Mouse (Mus musculus) heart, embryonic 10.5 days (tissue): ENCODE results near the gene Mx1. TPM values are rescaled to one million over a fixed set of nuclear protein-coding genes. Genes with fewer than 3 reads are reported as not detected.

Source experiments
- DNase-seq: peaks from one replicate; pipeline ENCODE4 v3.0.0-alpha.2; 2017; ENCODE audit warnings: low spot score
- H3K27ac ChIP-seq: fragments of 300-500 bp; sonication (generic); 2 replicates; pipeline ENCODE4 v1.5.1; 2016; ENCODE audit warnings: mild to moderate bottlenecking
- H3K27me3 ChIP-seq: fragments of 300-500 bp; sonication (generic); 2 replicates; pipeline ENCODE4 v1.6.1; 2016; ENCODE audit warnings: mild to moderate bottlenecking; ENCODE audit not compliant: poor library complexity, insufficient read depth, severe bottlenecking
- H3K36me3 ChIP-seq: fragments of 300-500 bp; sonication (generic); 2 replicates; pipeline ENCODE4 v1.6.1; 2016; ENCODE audit warnings: mild to moderate bottlenecking, moderate library complexity
- H3K4me1 ChIP-seq: fragments of 300-500 bp; sonication (generic); 2 replicates; pipeline ENCODE4 v1.6.1; 2016; ENCODE audit warnings: mild to moderate bottlenecking
- H3K4me3 ChIP-seq: fragments of 300-500 bp; sonication (generic); 2 replicates; pipeline ENCODE4 v1.5.1; 2016; ENCODE audit warnings: mild to moderate bottlenecking, moderate library complexity
- H3K9me3 ChIP-seq: fragments of 300-500 bp; sonication (generic); 2 replicates; pipeline ENCODE4 v1.6.1; 2016; ENCODE audit warnings: mild to moderate bottlenecking, moderate library complexity
- WGBS: fragments of 180-500 bp; shearing (Covaris S2); methylation state at CpG from one replicate; pipeline ENCODE4 v1.1.7; 2016; 5-methylcytosine and 5-hydroxymethylcytosine counted together
- polyA plus RNA-seq: library from polyadenylated mRNA; unstranded; fragments of >200 nt; fragmentation: Nextera tagmentation; extraction: Ambion mirVana; gene quantifications from 2 replicates; pipeline ENCODE4 v1.2.1, GENCODE M21; 2016

Gene Mx1
- polyA plus RNA-seq, 1 experiment from 2014 or later, result not detected

DNA sequence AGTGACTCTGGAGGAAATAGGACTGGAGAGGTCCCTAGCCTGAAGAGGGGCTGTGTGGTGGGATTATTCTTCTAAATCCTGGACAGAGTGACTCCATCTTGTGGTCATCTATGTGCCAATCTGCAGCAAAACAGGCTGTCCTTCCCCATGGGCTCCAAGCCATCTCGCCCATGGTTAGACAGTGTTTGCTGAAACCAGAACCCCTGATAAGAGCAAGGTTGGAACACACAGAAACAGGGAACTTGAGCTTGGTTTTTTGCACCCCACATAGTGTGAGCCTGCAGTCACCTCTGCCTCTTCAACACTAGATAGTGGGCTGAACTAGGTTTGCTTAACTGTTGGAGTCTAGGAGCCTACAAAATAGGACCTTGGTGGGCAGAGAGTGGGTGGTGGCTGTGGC, 13.8 kb upstream of the Mx1 start:
- H3K4me3 ChIP-seq, result no peak overlapping the region
- 76% methylated on average over 1 of the region's 1 CpGs for WGBS
- no peaks in the 10 kb centered on the region for H3K4me1 ChIP-seq
- H3K36me3 ChIP-seq, result no peaks in the 10 kb centered on the region
- no peak overlapping the region for H3K27ac ChIP-seq
- H3K9me3 ChIP-seq, result no peaks in the 10 kb centered on the region
- 0 out of 2 replicates have a peak, but pooled peaks cover 4% of the 10 kb centered on the region for H3K27me3 ChIP-seq
- DNase-seq, result no peak

DNA sequence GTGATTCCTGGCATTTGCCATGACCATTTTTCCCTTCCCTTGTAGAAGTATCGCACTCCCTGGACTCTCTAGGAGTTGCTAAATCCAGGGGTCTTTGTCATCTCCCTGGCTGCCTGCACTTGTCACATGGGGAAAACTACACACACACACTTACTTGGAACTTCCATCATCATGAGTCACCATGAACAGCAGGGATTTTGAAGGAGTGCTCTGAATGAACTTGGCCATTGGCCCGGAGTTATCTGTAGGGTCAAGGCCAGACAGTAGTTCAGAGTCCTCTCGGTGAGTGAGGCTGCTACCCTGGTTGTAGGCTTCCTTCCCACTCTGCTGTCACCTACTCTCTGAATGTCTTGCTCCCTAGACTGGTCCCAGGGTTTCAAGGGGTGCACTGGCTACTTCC, 12.9 kb upstream of the Mx1 start:
- Histone ChIP-seq H3K4me3 (no peak overlapping the region), H3K9me3 (no peaks in the 10 kb centered on the region), H3K4me1 (no peaks in the 10 kb centered on the region), H3K27me3 (0 out of 2 replicates have a peak, but pooled peaks cover 4% of the 10 kb centered on the region), H3K27ac (no peak overlapping the region), H3K36me3 (no peaks in the 10 kb centered on the region)
- no peak for DNase-seq
- 74% methylated on average over 3 of the region's 3 CpGs for WGBS

DNA sequence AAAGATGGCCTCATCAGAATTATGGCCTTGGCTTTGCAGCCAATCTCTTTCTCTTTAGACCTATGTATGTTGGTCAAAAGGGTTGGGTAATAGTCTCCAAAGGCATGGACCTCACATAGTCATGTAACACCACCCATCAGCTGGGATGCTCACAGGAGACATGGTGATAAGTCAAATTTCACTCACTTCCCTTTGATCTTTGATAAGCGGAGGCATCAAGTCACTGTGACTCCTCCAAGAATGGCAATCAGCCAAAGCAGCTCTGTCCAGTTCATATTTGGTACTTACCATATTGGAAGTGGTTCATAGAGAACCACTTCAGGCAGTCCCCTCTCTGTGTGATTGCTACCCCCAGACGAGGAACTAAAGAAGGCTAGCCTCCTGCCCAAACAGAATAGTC, 12.0 kb upstream of the Mx1 start:
- Histone ChIP-seq H3K4me3 (no peak overlapping the region), H3K36me3 (no peaks in the 10 kb centered on the region), H3K4me1 (no peaks in the 10 kb centered on the region), H3K27me3 (0 out of 2 replicates have a peak, but pooled peaks cover 4% of the 10 kb centered on the region), H3K27ac (no peak overlapping the region), H3K9me3 (no peaks in the 10 kb centered on the region)
- WGBS, result 85% methylated on average over 2 of the region's 2 CpGs
- no peak for DNase-seq

DNA sequence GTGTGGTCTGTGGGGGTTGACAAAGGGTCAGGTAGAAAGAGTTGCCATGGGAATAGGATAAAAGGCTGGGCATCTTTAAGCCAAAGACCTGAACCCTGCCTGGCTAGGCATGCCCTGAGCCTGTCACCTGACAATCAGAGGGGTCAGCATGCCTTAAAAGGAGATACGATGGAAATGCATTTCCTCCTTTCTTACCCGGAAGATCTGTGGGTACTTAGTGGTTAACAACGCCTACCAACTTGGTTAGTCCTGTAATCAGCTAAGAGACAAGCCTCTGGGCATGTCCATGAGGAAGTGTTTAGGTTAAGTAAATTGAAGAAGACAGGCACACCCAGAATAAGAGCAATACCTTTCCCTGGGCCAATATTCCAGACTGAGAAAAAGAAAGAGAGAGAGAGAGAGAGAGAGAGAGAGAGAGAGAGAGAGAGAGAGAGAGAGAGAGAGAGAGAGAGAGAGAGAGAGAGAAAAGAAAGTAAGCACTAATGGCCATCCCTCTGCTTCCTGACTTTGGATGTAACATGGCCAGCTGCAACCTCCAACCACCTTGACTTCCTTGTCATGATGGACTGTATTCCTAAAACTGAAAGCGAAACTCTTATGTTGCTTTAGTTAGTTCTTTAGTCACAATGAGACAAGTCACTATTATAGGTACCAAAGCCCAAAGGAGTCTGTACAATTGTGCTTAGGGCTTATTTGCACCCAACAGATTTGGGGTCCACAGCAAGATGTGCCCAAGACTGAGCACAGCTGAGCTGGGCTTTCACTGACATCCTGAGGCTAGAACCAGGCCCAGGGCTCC, 5.5 kb upstream of the Mx1 start:
- WGBS, result 84% methylated on average over 4 of the region's 4 CpGs
- Histone ChIP-seq H3K27ac (no peak overlapping the region), H3K4me1 (no peaks in the 10 kb centered on the region; the same call in 1 of the 2 replicates), H3K36me3 (no peaks in the 10 kb centered on the region), H3K27me3 (0 out of 2 replicates have a peak, but pooled peaks cover 7% of the 10 kb centered on the region), H3K9me3 (no peaks in the 10 kb centered on the region), H3K4me3 (no peak overlapping the region)
- no peak for DNase-seq

DNA sequence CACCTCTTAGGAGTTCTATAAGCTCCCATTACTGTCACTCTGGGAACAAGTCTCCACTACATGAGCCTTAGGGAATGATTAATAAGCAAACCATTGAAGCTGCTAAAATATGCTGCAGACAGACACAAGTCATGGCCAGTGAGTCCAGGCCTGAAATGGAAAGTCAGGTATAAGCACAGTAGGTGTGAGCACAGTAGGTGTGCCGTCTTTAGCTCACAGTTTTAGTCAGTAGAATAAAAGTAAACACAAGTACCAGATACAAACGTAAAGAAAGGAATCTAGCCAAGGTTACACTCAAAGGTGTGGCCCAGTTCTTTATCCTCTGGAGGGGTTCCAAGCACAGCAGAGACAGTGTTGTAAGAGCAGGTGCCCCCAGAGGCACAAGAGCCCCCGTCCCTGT, 4.8 kb upstream of the Mx1 start:
- H3K4me1 ChIP-seq, result no peaks in the 10 kb centered on the region; the same call in 1 of the 2 replicates
- H3K36me3 ChIP-seq, result no peaks in the 10 kb centered on the region
- no peak for DNase-seq
- H3K4me3 ChIP-seq, result no peak overlapping the region
- H3K9me3 ChIP-seq, result no peaks in the 10 kb centered on the region
- 0 out of 2 replicates have a peak, but pooled peaks cover 4% of the 10 kb centered on the region for H3K27me3 ChIP-seq
- WGBS, result 76% methylated on average over 3 of the region's 3 CpGs
- H3K27ac ChIP-seq, result no peak overlapping the region

DNA sequence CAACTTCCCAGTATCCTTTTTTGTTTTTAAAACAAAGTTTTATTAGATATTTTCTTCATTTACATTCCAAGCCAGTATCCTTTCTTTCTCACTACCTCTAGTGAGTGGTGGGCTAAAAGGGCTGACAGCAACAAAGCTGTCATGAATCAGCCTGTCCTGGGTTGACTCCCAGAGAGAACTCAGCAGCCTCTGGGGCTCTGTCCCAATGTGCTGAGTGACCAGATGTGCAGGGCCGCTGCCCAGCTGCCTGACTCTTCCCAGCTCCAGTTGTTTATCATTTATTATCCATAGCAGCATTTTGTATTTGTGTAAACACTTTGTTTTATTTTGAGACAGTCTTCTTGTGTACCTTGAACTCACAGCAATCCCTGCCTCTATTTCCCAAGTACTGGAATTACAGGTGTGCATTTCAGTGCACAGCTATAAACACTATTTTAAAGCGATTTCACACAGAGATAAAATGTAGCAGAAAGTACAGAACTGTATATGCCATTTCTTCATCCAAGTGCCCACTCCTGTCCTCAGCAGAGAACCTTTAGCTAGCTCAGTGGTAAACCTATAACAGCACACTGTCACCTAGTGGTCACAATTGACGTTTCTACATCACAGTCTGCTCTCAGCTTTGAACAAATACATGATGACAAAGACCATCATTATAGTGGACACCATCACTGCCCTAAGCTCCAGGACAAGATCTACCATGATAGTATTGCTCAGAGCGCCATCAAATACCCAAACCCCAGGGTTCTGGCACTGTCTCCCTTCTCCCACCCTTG, 3.7 kb upstream of the Mx1 start:
- Histone ChIP-seq H3K9me3 (no peaks in the 10 kb centered on the region), H3K27me3 (0 out of 2 replicates have a peak, but pooled peaks cover 4% of the 10 kb centered on the region), H3K4me1 (no peaks in the 10 kb centered on the region; the same call in 1 of the 2 replicates), H3K27ac (no peak overlapping the region), H3K4me3 (no peak overlapping the region), H3K36me3 (no peaks in the 10 kb centered on the region)
- WGBS, result 41% methylated on average over 4 of the region's 4 CpGs
- no peak for DNase-seq

DNA sequence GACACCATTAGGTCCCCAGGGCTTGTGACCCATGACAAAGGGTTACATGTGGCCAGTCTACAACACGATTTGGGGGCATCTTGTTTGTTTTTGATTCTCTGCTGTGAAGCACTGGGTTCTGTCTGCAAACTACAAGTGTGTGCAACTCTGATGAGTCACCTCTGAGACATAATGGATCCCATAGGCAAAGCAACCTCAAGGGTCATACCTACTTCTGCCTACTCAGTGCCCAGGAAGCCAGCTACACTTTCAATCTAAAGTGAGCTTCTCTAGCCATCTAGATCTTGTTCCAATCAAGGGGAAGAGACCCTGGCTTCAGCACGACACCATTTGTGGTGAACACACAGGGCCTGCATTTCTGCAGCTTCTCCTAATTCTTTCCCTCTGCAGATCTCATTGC, 1.4 kb downstream of the Mx1 start:
- Histone ChIP-seq H3K36me3 (no peaks in the 10 kb centered on the region), H3K4me1 (no peaks in the 10 kb centered on the region; the same call in 1 of the 2 replicates), H3K4me3 (no peak overlapping the region), H3K27ac (no peak overlapping the region), H3K9me3 (no peaks in the 10 kb centered on the region), H3K27me3 (no peaks in the 10 kb centered on the region)
- DNase-seq, result no peak
- WGBS, result 63% methylated on average over 2 of the region's 2 CpGs

DNA sequence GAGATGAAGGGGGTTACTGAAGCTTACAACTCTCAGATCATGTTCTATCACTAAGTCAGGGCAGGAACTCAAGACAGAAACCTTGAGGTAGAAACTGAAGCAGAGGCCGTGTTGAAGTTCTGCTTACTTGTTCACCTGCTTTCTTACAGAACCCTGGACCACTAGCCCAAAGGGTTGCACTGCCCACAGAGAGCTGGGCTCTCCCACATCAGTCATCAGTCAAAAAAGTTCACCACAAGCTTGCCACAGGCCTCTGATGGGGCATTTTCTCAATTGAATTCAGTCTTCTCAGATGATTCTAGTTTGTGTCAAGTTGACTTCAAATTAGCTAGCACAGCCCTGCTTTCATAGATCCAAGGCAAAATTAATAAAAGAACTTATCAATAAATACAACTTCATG, 2.9 kb downstream of the Mx1 start:
- no peak for DNase-seq
- no peaks in the 10 kb centered on the region for H3K36me3 ChIP-seq
- no peaks in the 10 kb centered on the region for H3K9me3 ChIP-seq
- no peak overlapping the region for H3K4me3 ChIP-seq
- WGBS, result 72% methylated on average over 1 of the region's 1 CpGs
- H3K4me1 ChIP-seq, result no peaks in the 10 kb centered on the region; the same call in 1 of the 2 replicates
- no peak overlapping the region for H3K27ac ChIP-seq
- H3K27me3 ChIP-seq, result no peaks in the 10 kb centered on the region

DNA sequence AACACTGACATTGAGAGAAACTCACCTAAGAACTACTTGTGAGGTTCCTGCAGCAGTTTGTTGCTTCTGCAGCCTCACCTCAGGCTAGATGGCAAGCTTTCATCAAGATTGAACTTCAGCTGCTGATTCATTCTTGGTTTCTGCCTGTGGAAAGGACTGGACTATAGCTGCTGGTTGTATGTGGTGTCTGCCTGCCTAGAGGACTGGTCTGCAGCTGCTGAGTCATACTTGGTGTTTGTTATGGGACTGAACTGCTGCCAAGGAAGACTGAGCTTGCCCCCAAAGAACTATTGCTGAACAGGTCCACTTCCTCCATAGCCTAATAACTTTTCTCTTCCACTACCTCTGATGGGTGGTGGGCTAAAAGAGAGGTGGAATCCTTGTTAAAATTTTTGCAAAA, 15.3 kb downstream of the Mx1 start:
- no peak for DNase-seq
- Histone ChIP-seq H3K4me3 (no peak overlapping the region), H3K36me3 (no peaks in the 10 kb centered on the region), H3K27ac (no peak overlapping the region), H3K27me3 (0 out of 2 replicates have a peak, but pooled peaks cover 4% of the 10 kb centered on the region), H3K9me3 (no peaks in the 10 kb centered on the region), H3K4me1 (0 out of 2 replicates have a peak, but pooled peaks cover 5% of the 10 kb centered on the region)

DNA sequence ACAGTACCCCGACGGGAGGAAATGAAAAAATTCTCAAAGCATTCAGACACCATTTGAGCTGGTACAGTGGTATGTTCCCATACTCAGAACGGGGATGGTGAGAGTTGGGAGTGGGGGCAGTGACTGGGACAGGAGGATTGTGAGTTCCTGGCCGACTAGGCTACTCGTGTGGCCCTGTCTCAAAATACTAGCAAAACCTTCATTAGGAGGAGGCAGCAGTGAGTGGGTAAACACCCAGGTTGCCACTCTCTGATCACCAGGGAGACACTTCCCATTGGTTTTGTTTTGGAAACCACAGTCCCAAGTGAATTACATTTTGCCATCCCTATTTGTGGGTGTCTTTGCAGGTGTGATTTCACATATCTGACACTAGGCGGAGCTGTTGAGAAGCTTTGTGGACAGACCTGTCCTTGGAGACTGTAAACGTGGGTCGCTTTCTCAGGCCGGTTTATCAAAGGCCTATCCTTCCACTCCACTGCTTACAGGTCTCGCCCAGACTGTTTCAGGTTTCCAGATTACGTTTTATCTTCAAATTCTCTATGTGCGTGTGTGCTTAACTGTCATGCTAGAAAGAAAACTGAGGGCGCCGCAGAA, 18.9 kb downstream of the Mx1 start:
- Histone ChIP-seq H3K4me3 (no peak overlapping the region), H3K36me3 (no peaks in the 10 kb centered on the region), H3K27me3 (0 out of 2 replicates have a peak, but pooled peaks cover 4% of the 10 kb centered on the region), H3K9me3 (no peaks in the 10 kb centered on the region), H3K4me1 (no peaks in the 10 kb centered on the region), H3K27ac (no peak overlapping the region)
- WGBS, result 45% methylated on average over 14 of the region's 14 CpGs
- no peak for DNase-seq

DNA sequence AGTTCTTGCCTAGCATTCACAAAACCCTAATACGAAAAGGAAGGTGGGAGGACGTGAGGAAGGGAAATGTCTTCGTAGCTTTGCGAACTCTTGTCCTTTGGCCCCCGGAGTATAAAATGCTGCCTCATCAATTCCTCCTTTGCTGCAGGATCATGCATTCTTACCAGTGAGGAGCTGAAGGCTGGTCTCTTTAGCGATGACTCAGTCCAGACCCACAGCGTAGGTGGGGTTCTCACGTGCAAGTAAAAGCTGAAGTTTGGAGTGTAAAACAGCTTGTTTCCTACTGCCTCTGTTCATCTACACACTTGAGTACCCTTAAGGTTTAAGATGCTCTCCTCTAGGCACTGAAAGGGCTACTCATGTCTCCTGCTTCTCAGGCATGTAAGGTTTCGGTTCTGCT, 20.7 kb downstream of the Mx1 start:
- Histone ChIP-seq H3K27ac (no peak overlapping the region), H3K9me3 (no peaks in the 10 kb centered on the region), H3K4me1 (no peaks in the 10 kb centered on the region), H3K27me3 (no peaks in the 10 kb centered on the region), H3K36me3 (no peaks in the 10 kb centered on the region), H3K4me3 (no peak overlapping the region)
- WGBS, result 76% methylated on average over 9 of the region's 9 CpGs
- DNase-seq, result no peak

DNA sequence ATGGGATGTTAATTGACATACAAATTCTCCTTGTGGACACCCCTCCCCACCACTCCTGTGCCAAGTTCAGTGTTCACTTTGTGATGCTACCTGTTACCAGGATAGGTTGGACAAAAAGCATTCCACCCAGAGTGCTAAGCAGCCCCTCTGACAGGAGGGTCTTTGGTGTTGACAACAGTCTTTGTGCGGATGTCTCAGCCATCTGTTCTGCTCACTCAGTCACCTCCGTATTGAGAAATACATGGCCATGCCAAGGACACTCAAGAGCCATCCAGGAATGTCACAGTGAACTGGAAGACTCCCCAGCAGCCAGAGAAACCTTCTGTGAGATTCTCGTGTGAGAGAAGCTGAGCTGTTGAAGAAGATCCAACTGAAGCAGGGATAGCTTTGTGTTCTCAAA, 24.5 kb downstream of the Mx1 start:
- no peak overlapping the region for H3K4me3 ChIP-seq
- WGBS, result 67% methylated on average over 3 of the region's 3 CpGs
- no peaks in the 10 kb centered on the region for H3K27me3 ChIP-seq
- no peaks in the 10 kb centered on the region for H3K4me1 ChIP-seq
- no peaks in the 10 kb centered on the region for H3K36me3 ChIP-seq
- H3K9me3 ChIP-seq, result no peaks in the 10 kb centered on the region
- DNase-seq, result no peak
- no peak overlapping the region for H3K27ac ChIP-seq
